Mouse (Mus musculus) gastrocnemius, adult 8-10 months (tissue): ENCODE data around the gene Lypla2. TPM values are rescaled to one million over a fixed set of nuclear protein-coding genes. Genes with fewer than 3 reads are reported as not detected.
A peak's percentile ranks its signal among the peaks of the same experiment; 100 is the strongest.
"Not testable (repeated sequence)": the region's sequence is repeated elsewhere in the genome, so short reads cannot be mapped to it uniquely, and the experiment has no call there.

Experiments
- DNase-seq, 2 experiments: peaks; one replicate each; pipeline ENCODE4 v3.0.0; 2022; ENCODE audit warnings: low spot score in 2 of 2
- total RNA-seq, 4 experiments: library from RNA; stranded (reverse); gene quantifications; 2 replicates each; pipeline ENCODE4 v1.2.4; 2022

Lypla2 gene
- 10 to 100 TPM; 27.0 to 33.7 (median 30.8) TPM for total RNA-seq

DNA sequence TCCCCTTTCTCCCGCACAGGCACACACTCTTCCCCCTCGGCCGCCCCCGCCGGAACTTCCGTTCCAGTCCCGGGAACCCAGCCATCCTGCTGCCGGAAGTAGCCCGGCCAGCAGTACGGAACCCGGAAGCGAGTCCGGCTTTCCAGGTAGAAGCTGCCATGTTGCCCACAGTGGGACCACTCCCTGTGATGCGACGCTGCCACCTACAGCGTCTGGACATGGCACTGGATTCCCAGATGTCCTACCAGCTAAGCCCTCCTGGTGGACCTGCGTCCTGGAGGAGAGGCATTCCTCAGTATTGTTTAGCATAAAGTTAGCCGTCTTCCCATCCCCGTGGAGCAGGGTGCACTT lies at the start of gene Lypla2:
Gene Lypla2 (minus strand): TSS at position 71 of the 351 bp plus-strand sequence.
- peak; percentile 73 to 85 for DNase-seq

DNA sequence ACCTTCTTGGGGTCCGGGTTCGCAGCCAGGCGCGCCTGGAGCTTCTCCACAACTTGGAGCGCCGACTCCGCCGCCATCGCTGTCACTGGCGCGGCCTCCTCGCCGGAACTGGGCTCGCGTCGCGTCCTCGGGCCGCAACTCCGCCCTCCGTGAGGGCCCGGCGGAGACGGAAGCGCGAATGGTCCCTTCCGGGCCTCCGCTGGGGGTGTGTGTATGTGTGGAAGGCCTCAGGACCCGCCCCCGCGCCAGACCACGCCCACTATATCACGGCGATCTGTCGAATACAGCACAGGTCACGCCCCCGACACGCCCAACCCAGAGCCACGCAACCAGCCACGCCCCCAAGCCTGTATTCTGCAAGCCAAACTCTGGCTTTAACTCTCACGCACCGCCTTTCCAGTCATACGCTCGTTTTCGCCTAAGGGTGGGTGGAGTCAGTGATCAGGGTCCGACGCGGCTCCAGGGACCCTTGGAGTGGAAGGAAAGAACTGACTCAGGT lies 49.2 kb upstream of the Lypla2 start, which contains the start of gene Eloa:
Gene Eloa (minus strand): TSS at position 215 of the 499 bp plus-strand sequence.
- DNase-seq, result peak; percentile 100

DNA sequence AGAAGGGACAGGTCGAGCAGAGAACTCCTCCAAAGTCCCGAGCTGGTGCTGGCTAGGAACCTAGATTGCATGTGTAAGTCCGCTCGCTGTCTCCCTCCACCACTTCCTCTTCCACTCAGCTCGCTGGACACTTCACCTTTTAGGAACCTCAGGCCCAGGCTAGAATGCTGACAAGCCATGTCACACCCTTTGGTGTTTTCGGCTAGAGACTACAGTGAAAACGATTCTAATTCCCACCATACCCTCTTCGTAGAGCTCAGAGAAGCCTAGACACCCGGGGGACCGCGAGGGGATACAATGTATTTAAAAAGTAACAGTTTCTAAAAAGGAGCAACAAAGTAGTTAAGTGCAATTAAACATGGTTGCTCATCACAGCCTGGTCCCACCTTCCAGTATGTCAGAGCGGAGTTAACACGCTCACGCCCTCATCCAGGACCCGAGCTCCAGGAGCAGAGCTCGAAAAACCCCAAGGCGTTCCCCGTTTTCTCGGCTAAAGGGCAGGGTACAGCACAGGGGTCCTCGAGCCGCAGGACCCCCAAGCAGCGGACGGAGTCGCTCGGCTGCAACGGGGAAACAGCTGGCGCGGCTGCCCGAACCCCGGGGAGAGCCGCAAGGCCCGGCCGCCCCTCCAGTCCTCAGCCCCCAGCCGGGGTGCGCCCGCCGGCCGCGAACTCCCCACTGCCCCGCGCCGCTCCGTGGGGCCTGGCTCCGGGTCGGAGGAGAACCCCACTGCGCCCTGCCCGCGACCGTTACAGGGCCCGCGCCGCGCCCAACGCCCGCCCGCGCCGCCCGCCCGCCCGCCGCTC lies 48.5 kb upstream of the Lypla2 start:
- DNase-seq, result peak in 1 of 2 experiments; percentile 12

- DNase-seq, result no peak
Measured at GRCm38 (mm10) chr4:136016059-136016602, 43.7 kb upstream of the Lypla2 start.

DNA sequence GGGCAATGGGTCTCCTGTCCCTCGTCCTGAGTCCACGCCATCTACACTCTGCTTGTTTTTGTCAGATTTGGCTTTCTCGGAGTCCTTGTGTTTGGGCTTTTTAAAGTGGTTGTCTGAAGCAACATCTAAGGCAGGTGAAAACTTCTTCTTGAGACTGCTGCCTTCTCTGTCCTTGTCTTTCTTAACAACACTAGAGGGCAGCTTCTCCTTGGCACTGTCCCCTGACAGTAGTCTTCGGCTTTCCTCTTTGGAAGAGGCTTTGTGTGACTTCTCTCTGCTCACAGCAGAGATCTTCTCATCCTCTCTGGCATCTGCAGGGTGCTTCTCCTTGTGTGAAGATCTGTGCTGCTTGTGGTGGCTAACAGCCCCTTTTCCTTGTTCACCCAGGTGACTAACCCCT lies 38.2 kb upstream of the Lypla2 start:
- no peak for DNase-seq

DNA sequence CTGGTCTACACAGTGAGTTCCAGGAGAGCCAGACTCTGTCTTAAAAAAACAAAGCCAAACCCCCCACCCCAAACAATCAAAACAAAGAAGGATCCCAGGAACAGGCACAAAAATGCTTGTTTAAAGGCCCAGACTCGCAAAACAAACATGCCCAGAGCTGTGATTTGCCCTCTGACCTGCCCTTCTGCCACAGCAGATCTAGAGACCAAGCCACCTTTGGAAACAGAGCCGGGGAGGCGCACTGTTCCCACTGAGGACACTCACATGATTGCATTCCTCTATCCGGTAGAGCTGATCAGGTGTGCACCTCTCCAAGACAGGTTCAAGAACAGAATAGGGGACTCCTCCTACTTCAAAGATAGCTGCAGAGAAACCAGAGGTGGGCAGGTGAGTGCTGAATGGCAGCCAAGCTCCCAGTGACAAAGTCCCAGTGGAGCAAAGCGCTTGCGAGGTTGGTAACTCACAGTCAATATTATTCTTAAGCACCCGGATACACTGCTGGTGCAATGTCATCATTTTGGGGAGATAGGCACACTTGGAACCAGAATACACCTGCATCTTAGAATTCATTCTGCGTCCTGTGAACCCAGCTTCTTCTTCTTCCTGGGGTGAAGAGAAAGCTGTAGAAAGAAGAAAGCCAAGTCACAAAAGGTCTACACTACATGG lies 36.5 kb upstream of the Lypla2 start:
- DNase-seq, result no peak

GRCm38 (mm10) chr4:136006821-136007220 lies 34.4 kb upstream of the Lypla2 start:
- no peak for DNase-seq

- no peak for DNase-seq
Measured at GRCm38 (mm10) chr4:136004921-136005320, 32.5 kb upstream of the Lypla2 start.

DNA sequence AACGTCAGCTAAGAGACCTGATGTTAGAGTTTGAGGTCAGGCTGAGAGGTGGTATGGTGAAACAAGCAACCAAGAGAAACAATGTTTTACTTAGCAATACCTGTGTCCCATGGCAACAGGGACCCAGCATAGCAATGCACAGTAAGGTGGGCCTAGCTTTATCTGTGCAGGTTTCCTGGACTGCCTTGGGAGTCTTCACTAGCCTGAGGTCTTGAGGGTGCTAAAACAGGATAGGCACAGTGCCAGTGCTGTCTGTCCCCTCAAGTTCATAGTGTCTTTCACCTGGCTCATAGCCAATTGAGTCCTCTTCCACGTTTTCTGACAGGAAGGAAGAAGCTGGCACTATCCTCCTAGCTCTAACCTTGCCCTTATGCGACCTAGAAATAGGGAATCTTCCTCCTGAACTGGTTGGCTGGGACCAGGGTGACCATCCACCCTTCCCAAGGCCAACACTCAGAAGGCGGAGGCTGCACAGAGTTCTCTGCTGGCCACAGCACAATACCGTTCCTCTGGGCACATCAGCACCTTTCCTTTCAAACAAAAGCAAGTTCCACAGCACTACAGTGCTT lies 31.8 kb upstream of the Lypla2 start:
- no peak for DNase-seq

GRCm38 (mm10) chr4:135995118-135995517 lies 22.7 kb upstream of the Lypla2 start:
- no peak for DNase-seq

- no peak for DNase-seq
Measured at GRCm38 (mm10) chr4:135993941-135994340, 21.5 kb upstream of the Lypla2 start.

DNA sequence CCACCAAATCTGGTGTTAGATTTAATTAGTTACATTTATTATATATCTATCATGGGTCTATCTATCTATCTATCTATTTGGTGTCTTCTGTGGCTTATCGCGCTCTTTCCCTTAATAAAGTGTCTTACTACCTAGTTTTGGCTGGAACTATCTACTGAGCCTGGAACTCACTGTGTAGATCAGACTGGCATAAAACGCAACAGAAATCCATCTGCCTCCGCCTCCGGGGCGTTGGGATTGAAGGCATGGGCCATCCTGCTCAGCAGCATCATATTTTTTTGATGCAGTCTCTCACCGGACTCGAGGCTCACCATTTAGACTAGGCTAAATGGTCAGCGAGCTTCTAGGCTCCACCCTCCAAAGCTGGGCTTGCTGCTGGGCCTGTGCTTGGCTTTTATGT lies 15.3 kb upstream of the Lypla2 start:
- no peak for DNase-seq

- peak; percentile 91 to 92 for DNase-seq
Measured at GRCm38 (mm10) chr4:135986943-135987710, 14.7 kb upstream of the Lypla2 start, which contains the start of gene Pithd1. Pithd1 (minus strand) TSS chr4:135987264.

DNA sequence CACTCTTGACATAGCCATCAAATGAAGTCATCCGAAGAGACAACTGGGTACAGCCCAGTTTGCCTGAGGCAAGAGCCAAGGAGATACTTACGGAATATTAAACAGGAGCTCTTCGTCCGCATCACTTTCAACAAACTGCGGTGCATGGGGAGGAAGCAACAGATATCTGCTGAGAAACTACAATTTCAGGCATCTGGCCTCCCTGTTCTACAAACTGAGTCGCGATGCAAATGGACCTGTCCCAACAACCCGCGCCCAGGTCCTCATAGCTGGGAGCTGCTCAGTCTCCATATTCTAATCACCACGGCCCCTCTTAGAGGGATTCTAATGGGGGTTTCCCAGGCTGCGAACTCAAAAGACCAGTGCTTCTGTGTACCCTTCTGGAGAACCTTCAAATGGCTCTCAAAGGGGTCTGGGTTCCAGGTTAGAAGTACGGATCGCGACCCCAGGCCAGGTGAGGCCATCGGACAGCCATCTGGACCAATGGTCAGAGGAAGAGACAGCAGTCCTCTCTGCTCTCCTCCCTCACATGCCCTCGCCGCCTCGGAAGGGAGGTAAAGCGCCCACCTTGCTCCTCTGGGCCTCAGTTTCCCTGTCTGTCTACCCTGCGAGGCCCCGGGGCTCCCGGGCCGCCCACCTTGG lies 14.0 kb upstream of the Lypla2 start:
- DNase-seq, result no peak

- no peak for DNase-seq
Measured at GRCm38 (mm10) chr4:135985769-135986168, 13.3 kb upstream of the Lypla2 start.

- DNase-seq, result no peak
Measured at GRCm38 (mm10) chr4:135985193-135985592, 12.8 kb upstream of the Lypla2 start.

DNA sequence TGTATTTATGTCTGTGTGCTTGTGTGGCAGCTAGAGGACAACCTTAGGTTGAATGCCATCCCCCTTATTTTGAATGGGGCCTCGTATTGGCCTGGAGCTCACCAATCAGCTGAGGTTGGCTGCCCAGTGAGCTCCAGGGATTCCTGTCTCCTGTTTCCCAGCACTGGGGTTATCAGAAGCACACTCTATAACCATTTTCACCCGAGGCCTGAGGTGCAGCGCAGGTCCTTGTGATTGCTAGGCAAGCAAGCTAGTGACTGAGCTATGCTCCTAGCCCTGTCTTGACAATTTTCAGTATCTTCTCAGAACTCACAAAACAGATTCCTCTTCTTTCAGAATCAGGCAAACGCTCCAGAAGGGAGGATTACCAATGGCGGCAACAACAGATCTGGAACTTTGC lies 12.1 kb upstream of the Lypla2 start:
- DNase-seq, result no peak

GRCm38 (mm10) chr4:135981524-135982063 lies 9.2 kb upstream of the Lypla2 start:
- DNase-seq, result no peak

DNA sequence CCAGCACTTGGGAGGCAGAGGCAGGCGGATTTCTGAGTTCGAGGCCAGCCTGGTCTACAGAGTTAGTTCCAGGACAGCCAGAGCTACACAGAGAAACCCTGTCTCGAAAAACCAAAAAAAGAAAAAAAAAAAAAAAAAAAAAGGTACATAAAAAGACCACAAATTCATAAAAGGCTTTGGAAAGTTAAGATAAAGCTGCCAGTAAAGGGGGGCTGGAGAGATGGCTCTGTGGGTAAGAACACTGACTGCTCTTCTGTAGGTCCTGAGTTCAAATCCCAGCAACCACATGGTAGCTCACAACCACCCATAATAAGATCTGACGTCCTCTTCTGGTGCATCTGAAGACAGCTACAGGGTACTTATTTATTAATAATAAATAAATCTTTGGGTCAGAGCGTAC lies 7.8 kb upstream of the Lypla2 start:
- DNase-seq, result not testable (repeated sequence)

GRCm38 (mm10) chr4:135976146-135976545 lies 3.7 kb upstream of the Lypla2 start:
- DNase-seq, result no peak
